Mouse (Mus musculus): ENCODE data around the gene Slc12a3.

DNA sequence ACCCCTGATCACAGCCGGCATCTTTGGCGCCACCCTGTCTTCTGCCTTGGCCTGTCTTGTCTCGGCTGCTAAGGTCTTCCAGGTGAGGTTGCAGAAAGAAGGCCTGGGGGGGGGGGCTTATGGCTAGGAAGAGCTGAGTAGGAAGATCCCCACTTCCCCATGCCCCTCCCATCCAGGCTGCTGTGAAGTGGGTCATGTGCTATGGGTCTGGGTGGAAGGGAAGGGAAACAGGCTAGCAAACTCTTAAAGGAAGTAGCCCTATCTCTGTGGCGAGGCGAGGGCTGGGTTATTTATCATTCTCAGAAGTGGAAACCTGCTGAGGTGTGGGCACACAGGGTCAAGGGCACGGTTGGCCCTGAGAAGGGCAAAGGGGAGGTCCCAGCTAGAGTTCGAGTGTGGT lies 11.8 kb downstream of the Slc12a3 start:
- TF ChIP-seq CTCF (IDR thresholded peaks at IDR 0.05; ENCODE audit: extremely low read depth, insufficient read length, insufficient replicate concordance, low read depth, low read length): no peak
- no peak; the same call in 1 of the 2 replicates for TF ChIP-seq POLR2A (IDR thresholded peaks at IDR 0.05; ENCODE audit: low read depth, low read length)
